Mouse (Mus musculus) ES-E14 (cell line): ENCODE measurements around the gene Tsacc. TPM values are rescaled to one million over a fixed set of nuclear protein-coding genes. Genes with fewer than 3 reads are reported as not detected.
"Not testable (repeated sequence)": the region's sequence is repeated elsewhere in the genome, so short reads cannot be mapped to it uniquely, and the experiment has no call there.

Experiments used
- DNase-seq: peaks from one replicate; pipeline ENCODE4 v3.0.0-alpha.2; 2013; ENCODE audit warnings: low read depth, low spot score
- H3K27ac ChIP-seq: 2 replicates; pipeline ENCODE4 v1.5.1; 2012; ENCODE audit warnings: low read depth, mild to moderate bottlenecking, low read length, moderate library complexity, mixed read lengths; ENCODE audit not compliant: poor library complexity, insufficient read depth, severe bottlenecking
- H3K36me3 ChIP-seq: 2 replicates; pipeline ENCODE4 v1.6.1; 2012; ENCODE audit warnings: mild to moderate bottlenecking, low read length, moderate library complexity, mixed read lengths; ENCODE audit not compliant: control insufficient read depth, poor library complexity, insufficient read depth, severe bottlenecking
- H3K4me1 ChIP-seq, 2 experiments: fragments of 150-350 bp in 1 of 2; sonication (generic) in 1 of 2; 2 replicates each; pipeline ENCODE4 v1.6.1; 2012; ENCODE audit warnings: low read length in 2 of 2, mild to moderate bottlenecking in 1 of 2, mixed read lengths in 1 of 2; ENCODE audit not compliant: control insufficient read depth in 2 of 2, insufficient read depth in 2 of 2, poor library complexity in 1 of 2
- H3K4me3 ChIP-seq, 2 experiments: fragments of 150-350 bp in 1 of 2; sonication (generic) in 1 of 2; 2 replicates each; pipeline ENCODE4 v1.5.1; 2012; ENCODE audit warnings: low read length in 2 of 2, low read depth in 1 of 2, mild to moderate bottlenecking in 1 of 2, mixed read lengths in 1 of 2; ENCODE audit not compliant: insufficient read depth in 1 of 2, poor library complexity in 1 of 2, severe bottlenecking in 1 of 2
- H3K9ac ChIP-seq: 2 replicates; pipeline ENCODE4 v1.6.1; 2012; ENCODE audit warnings: low read depth, mild to moderate bottlenecking, low read length, mixed read lengths; ENCODE audit not compliant: poor library complexity, insufficient read depth, severe bottlenecking
- H3K9me3 ChIP-seq: fragments of 150-350 bp; sonication (generic); 2 replicates; pipeline ENCODE4 v1.6.1; 2012; ENCODE audit warnings: low read depth, mild to moderate bottlenecking, low read length; ENCODE audit not compliant: control insufficient read depth, insufficient read depth
- CHD2 ChIP-seq: IDR thresholded peaks from 2 replicates; pipeline ENCODE4 v1.6.1; 2014; ENCODE audit warnings: mild to moderate bottlenecking, low read depth, low read length, inconsistent platforms
- HCFC1 ChIP-seq: IDR thresholded peaks from 2 replicates; pipeline ENCODE4 v1.6.1; 2012; ENCODE audit warnings: low read length, inconsistent platforms, borderline replicate concordance; ENCODE audit not compliant: insufficient read depth
- MAFK ChIP-seq: IDR thresholded peaks from 2 replicates; pipeline ENCODE4 v1.6.1; 2014; ENCODE audit warnings: mild to moderate bottlenecking, low read depth, low read length, inconsistent platforms; ENCODE audit not compliant: insufficient read depth
- ZC3H11A ChIP-seq: IDR thresholded peaks from 2 replicates; pipeline ENCODE4 v1.6.1; 2012; ENCODE audit warnings: low read depth, mild to moderate bottlenecking, inconsistent platforms, low read length, borderline replicate concordance
- ZNF384 ChIP-seq: IDR thresholded peaks from 2 replicates; pipeline ENCODE4 v1.6.1; 2012; ENCODE audit warnings: low read depth, low read length, inconsistent platforms
- in situ Hi-C, 2 experiments: fragments of 600-800 bp; cut with MboI; formaldehyde crosslinking; loops; one replicate each; pipeline ENCODE4 v1.15.1; 2025; ENCODE audit warnings: low sequenced_read_pairs in 2 of 2, inconsistent platforms in 1 of 2; ENCODE audit not compliant: unreplicated experiment in 2 of 2
- total RNA-seq: library from RNA; depleted of rRNA; stranded (reverse); fragments of 300-350 nt; gene quantifications from 2 replicates; pipeline ENCODE4 v1.2.3, GENCODE M21; 2012

The Tsacc gene
- total RNA-seq, 1 experiment, result 16.7 TPM

DNA sequence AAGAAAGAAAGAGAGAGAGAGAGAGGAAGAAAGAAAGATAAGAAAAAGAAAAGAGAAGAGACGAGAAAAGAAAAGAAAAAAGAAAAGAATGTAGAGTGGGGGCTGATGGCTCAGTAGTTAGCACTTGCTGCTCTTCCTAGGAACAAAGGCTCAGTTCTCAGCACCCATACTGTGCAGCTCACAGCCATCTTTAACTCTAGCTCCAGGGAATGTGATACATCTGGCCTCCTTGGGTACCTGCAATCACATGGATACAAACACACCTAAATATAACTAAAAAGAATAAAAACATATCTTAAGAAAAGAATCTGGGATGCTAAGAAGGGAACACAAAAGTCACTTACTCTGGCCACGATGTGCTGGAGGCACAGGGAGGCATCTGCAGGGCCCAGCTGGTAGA, 20.7 kb downstream of the Tsacc start:
- peaks cover 3% of the 10 kb centered on the region; the same call in 1 of the 2 replicates for H3K36me3 ChIP-seq
- H3K4me1 ChIP-seq, result peaks cover 11 to 13% of the 10 kb centered on the region in 2 experiments
- no peak for TF ChIP-seq CHD2
- no peak for TF ChIP-seq ZNF384
- no peak for TF ChIP-seq ZC3H11A
- no peak for TF ChIP-seq MAFK
- TF ChIP-seq HCFC1, result no peak
- peak overlapping the region; percentile 96 for H3K27ac ChIP-seq
- in situ Hi-C loops, result no loop called here
- peak overlapping the region; percentile 14 to 54 for H3K4me3 ChIP-seq
- H3K9ac ChIP-seq, result peak overlapping the region; percentile 72
- H3K9me3 ChIP-seq, result no peaks in the 10 kb centered on the region
- DNase-seq, result no peak

DNA sequence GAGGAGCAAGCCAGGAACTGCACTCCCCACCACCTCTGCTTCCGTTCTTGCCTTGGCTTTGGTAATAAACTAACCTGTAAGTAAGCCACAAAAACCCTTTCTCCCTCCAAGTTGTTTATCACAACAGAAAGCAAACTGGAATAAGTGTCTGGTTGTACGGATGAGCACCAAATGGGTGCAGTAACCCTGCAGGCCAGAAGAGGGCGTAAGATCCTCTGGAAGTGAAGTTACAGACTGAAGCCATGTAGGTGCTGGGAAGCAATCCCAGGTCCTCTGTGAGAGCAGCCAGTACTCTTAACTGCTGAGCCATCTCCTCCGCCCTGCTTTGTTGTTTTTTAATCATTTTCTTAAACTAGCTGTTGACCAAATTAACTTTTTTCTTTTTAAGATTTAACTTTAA, 22.8 kb downstream of the Tsacc start:
- Histone ChIP-seq H3K36me3 (peaks cover 3% of the 10 kb centered on the region; the same call in 1 of the 2 replicates), H3K4me3 (no peak overlapping the region), H3K4me1 (peaks cover 2 to 6% of the 10 kb centered on the region in 2 experiments; a peak in 3 of 4 replicates), H3K9ac (no peak overlapping the region), H3K9me3 (no peaks in the 10 kb centered on the region), H3K27ac (no peak overlapping the region)
- no peak for DNase-seq
- in situ Hi-C loops, result no loop called here
- TF ChIP-seq ZC3H11A (peak; percentile 19; the same call in 1 of the 2 replicates), HCFC1 (no peak)

DNA sequence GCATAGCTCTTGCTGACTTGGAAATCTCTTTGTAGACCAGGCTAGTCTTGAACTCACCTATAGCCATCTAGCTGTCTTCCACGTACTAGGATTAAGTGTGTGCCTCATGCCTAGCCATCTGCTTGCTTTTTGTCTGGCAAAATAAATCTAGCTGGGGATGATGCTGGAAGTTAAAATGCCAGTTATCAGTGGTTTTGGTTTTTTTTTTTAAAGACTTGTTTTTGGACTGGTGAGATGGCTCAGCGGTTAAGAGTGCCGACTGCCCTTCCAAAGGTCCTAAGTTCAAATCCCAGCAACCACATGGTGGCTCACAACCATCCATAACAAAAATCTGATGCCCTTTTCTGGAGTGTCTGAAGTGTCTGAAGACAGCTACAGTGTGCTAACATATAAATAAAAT, 24.9 kb downstream of the Tsacc start:
- no peak overlapping the region for H3K4me3 ChIP-seq
- H3K27ac ChIP-seq, result no peak overlapping the region
- no peaks in the 10 kb centered on the region for H3K4me1 ChIP-seq
- H3K9me3 ChIP-seq, result no peaks in the 10 kb centered on the region
- TF ChIP-seq ZNF384, result no peak
- TF ChIP-seq ZC3H11A, result no peak
- TF ChIP-seq MAFK, result no peak
- no peak for TF ChIP-seq CHD2
- TF ChIP-seq HCFC1, result no peak
- no peak for DNase-seq
- H3K9ac ChIP-seq, result no peak overlapping the region
- peaks cover 3% of the 10 kb centered on the region; the same call in 1 of the 2 replicates for H3K36me3 ChIP-seq
- in situ Hi-C loops, result no loop called here

DNA sequence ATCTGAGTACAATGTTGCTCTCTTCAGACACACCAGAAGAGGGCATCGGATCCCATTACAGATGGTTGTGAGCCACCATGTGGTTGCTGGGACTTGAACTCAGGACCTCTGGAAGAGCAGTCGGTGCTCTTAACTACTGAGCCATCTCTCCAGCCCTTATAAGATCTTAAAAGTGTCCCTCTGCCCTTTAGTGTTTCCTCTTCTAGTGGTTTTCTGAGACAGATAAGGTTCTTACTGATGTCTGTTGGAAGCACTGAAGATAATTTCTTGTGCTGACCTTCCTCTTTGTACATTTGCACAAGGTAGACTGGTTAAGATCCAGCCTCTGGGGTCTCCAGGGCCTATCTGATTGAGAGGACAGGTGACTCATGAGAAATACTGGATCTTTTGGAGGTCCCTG, 25.5 kb downstream of the Tsacc start:
- H3K36me3 ChIP-seq, H3K9me3 ChIP-seq, H3K27ac ChIP-seq, H3K9ac ChIP-seq, in situ Hi-C loops, DNase-seq, H3K4me1 ChIP-seq, H3K4me3 ChIP-seq: not testable (repeated sequence)

DNA sequence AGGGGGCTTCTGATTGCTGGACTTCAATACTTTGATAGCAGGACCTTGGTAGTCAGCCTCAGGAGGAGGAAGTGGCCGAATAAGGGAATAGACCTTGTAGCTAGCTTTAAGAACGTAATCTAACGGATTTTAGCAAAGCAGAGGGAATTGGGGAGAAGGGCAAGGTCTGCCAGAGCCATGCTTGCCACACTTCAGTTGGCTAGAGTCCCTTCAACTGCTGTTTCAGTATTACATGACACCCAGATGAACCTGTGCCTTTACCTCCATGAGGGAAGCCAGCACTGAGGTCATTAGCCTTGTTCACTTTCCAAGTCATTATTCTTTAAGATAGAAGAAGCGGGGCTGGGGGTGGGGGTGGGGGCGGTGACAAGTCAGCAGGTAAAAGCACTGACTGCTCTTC, 27.8 kb downstream of the Tsacc start:
- no peaks in the 10 kb centered on the region for H3K9me3 ChIP-seq
- no peak overlapping the region for H3K4me3 ChIP-seq
- TF ChIP-seq MAFK (no peak), ZNF384 (no peak), CHD2 (no peak), ZC3H11A (no peak), HCFC1 (no peak)
- H3K27ac ChIP-seq, result no peak overlapping the region
- DNase-seq, result no peak
- H3K36me3 ChIP-seq, result no peaks in the 10 kb centered on the region
- in situ Hi-C loops, result no loop called here
- H3K4me1 ChIP-seq, result no peaks in the 10 kb centered on the region
- no peak overlapping the region for H3K9ac ChIP-seq

DNA sequence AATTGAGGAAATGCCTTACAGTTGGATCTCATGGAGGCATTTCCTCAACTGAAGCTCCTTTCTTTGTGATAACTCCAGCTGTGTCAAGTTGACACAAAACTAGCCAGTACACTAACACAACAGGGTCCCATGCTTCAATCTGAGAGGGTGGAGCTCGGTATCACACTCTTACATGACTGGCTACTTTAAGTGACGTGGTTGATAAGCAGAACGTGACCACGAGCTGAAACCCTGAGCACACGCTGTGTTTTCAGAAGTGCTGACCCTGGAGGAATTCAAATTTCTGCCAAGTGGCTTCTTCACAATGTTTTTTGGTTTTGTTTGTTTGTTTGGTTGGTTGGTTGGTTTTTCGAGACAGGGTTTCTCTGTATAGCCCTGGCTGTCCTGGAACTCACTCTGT, 28.8 kb downstream of the Tsacc start:
- H3K27ac ChIP-seq, H3K4me1 ChIP-seq, H3K9me3 ChIP-seq, H3K9ac ChIP-seq, H3K4me3 ChIP-seq, H3K36me3 ChIP-seq, in situ Hi-C loops, DNase-seq: not testable (repeated sequence)
